Mouse (Mus musculus) testis, adult 2 months (tissue): ENCODE measurements around the gene Adora2b.

Source experiments
- CTCF ChIP-seq: fragments of 200-500 bp; IDR thresholded peaks from 2 replicates; pipeline ENCODE4 v1.5.1; 2012; ENCODE audit warnings: low read depth, mild to moderate bottlenecking, inconsistent platforms, low read length, moderate library complexity; ENCODE audit not compliant: control insufficient read depth, insufficient read depth, insufficient replicate concordance
- POLR2A ChIP-seq: fragments of 200-500 bp; IDR thresholded peaks from 2 replicates; pipeline ENCODE4 v1.6.1; 2012; ENCODE audit warnings: low read depth, mild to moderate bottlenecking, inconsistent platforms, low read length, moderate library complexity; ENCODE audit not compliant: control insufficient read depth

DNA sequence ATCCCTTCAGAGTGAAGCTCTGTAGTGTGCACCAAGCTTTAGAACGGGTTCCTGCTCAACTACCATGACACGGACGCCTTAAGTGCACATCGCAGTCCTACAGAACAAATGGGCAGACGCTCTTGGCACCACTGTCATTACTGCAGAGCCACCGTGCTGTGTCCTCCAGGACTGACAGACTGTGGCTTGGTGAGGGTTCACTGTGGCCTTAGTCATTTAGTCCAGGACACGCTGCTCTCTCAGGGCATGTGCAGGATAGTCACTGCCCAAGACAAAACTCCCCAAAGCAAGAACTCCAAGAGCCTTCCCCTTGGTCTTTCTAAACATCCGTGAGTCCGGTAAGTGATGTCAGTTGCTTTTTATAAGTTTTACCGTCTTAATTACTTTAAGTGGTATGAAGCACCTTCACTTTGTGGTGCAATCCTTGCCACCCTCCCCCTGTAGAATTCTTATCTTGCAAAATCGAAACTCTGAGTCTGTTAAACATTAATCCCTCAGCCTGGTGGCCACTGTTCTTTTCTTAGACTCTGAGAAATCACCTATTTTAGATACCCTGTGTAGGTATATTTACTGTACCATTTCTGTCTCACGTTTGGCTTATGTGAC lies 35.3 kb upstream of the Adora2b start:
- TF ChIP-seq POLR2A = no peak
- TF ChIP-seq CTCF = no peak
